Mouse (Mus musculus): ENCODE measurements around the gene Sypl2.
A peak's percentile ranks its signal among the peaks of the same experiment; 100 is the strongest.

Sypl2 gene

GRCm38 (mm10) chr3:108174672-108175531 lies 51.5 kb downstream of the Sypl2 start:
- peak; percentile 67 for DNase-seq

GRCm38 (mm10) chr3:108169199-108169598 lies 57.2 kb downstream of the Sypl2 start:
- DNase-seq: no peak

- DNase-seq: no peak
Measured at GRCm38 (mm10) chr3:108167499-108167898, 58.9 kb downstream of the Sypl2 start.

- DNase-seq: peak; percentile 60
Measured at GRCm38 (mm10) chr3:108166486-108167211, 59.8 kb downstream of the Sypl2 start.

GRCm38 (mm10) chr3:108165532-108166315 lies 60.7 kb downstream of the Sypl2 start:
- no peak for DNase-seq

DNA sequence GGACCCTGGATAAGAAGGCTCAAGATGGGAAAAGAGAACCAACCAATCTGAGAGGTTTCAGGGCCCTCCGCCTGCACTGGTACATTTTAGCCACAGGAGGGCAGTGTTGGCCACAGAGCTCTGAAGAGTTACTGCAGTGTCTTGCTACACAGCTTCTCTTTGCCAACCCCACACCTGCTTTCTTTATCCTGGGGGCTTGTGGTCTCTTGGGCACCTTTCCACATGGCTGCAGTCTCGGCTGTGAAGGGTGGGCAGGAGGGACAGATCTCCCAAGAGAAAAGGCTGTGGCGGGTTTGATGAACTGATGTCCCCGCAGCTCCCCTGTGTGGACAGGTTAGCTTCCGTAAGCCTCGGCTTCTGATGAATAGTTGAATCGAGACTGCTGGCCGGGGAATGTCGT lies 61.6 kb downstream of the Sypl2 start:
- DNase-seq: peak; percentile 83

DNA sequence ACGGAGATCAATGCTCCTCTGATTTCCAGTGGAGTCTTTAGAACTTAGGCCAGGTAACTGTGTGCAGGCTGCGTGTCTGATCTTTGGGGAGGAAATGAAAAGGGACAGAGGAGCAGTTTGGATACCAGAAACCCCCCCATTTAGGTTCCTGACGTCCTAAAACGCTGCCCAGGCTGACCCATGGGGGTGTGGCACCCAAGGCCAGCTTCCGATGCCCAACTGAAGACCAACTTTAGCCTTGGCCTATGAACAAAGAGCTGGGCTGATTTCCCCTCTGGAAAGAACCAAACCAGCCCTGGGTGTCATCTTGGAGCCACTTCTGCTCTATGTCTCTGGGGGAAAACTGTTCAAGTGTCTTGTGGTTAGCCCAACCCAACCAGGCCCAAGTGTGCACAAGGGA lies 62.4 kb downstream of the Sypl2 start:
- no peak for DNase-seq

All from kidney, postnatal 14 days (tissue).